Mouse (Mus musculus) brain, embryonic 14.5 days (tissue): ENCODE results near the gene Wdr5.

Experiments used
- CTCF ChIP-seq: fragments of 200-500 bp; IDR thresholded peaks from 2 replicates; pipeline ENCODE4 v1.5.1; 2012; ENCODE audit warnings: inconsistent platforms, mild to moderate bottlenecking, moderate library complexity, borderline replicate concordance; ENCODE audit not compliant: insufficient read depth, insufficient read length; ENCODE audit errors: extremely low read depth
- POLR2A ChIP-seq: fragments of 200-500 bp; IDR thresholded peaks from 2 replicates; pipeline ENCODE4 v1.6.1; 2012; ENCODE audit warnings: mild to moderate bottlenecking, inconsistent platforms, borderline replicate concordance; ENCODE audit not compliant: poor library complexity, insufficient read depth, insufficient read length, severe bottlenecking; ENCODE audit errors: extremely low read depth

GRCm38 (mm10) chr2:27476303-27477192 lies 38.4 kb upstream of the Wdr5 start:
- no peak for TF ChIP-seq CTCF
- TF ChIP-seq POLR2A, result no peak
